Mouse (Mus musculus) erythroblast, embryonic 14.5 days (primary cell): ENCODE data around the gene Sde2.

Source experiments
- GATA1 ChIP-seq: IDR thresholded peaks from 2 replicates; pipeline ENCODE4 v1.6.1; 2012; ENCODE audit warnings: low read length, inconsistent platforms, mixed read lengths
- TAL1 ChIP-seq: IDR thresholded peaks from 3 replicates; pipeline ENCODE4 v1.6.1; 2012; ENCODE audit warnings: low read length, inconsistent platforms, mixed read lengths

DNA sequence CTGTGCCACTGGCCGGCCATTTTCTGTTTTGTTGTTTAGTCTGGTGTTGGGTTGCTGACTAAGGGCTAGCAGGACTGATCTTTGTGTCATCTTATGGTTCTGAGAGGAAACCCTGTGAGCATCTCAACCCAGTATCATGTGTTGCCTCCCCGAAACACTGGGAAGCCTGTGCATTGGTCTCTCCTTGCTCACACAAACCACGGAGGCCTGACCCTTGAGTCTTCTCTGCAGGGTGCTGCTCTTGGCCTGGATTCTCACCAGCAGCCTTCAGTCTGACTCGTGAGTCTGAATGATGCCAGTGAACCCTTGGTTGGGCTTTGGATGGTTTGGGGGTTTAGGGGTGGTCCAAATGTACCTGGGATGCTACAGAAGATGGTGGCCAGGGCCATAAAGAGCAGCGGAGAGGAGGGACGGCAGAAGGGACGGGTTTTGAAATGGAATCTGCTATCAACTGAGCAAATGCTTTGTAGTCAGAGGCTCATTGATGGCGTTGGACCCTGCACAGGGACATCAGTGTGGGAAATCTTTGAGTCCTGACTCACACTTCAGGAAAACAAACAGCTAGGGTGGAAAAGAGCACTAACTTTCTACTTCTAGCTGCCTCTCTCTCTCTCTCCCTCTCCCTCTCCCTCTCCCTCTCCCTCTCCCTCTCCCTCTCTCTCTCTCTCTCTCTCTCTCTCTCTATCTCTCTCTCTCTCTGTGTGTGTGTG lies 11.6 kb upstream of the Sde2 start:
- TF ChIP-seq GATA1 (no peak), TAL1 (no peak)
